Mouse (Mus musculus): Measurements from ENCODE around the gene Surf6. TPM values are rescaled to one million over a fixed set of nuclear protein-coding genes. Genes with fewer than 3 reads are reported as not detected.

The Surf6 gene
- polyA plus RNA-seq (2012; rRNA removed): 1.8 and 2.7 TPM in 2 replicates

DNA sequence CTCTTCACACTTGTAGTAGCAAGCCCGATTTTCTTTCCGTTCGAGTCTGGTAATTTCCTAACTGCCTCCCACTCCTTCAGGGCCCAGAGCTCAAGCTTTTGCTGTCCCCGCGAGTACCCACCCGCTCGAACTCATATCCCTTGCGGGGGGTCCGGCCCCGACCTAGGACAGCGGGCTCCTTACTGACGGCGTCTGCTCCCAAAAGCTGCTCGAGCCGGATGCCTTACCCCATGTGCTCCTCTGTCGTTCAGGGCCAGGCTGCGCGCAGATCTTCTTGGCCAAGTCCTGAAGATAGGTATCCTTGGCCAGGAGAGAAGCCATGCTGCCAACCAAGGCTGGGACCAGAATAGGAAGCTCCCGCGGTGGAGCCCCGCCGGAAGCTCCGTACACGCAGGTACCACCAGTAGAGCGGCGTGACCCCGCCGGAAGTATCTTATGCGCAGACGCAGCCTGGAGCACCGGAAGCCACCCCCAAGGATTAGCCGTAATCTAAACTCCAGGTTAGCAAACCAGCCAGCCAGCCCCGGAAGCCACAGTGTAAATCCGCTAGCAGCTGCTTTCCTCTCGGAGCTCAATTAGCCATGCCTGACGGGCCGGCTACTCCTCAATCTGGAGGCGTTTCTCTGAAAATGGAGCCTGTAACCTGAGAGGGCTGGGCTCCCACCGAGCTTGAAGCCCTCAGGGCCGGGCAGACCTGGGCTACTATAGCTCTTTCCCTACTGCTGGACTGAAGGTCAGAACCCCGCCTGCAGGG, at the start of gene Surf6:
Surf6 (minus strand) TSS at position 413 of the 754 bp plus-strand sequence.

DNA sequence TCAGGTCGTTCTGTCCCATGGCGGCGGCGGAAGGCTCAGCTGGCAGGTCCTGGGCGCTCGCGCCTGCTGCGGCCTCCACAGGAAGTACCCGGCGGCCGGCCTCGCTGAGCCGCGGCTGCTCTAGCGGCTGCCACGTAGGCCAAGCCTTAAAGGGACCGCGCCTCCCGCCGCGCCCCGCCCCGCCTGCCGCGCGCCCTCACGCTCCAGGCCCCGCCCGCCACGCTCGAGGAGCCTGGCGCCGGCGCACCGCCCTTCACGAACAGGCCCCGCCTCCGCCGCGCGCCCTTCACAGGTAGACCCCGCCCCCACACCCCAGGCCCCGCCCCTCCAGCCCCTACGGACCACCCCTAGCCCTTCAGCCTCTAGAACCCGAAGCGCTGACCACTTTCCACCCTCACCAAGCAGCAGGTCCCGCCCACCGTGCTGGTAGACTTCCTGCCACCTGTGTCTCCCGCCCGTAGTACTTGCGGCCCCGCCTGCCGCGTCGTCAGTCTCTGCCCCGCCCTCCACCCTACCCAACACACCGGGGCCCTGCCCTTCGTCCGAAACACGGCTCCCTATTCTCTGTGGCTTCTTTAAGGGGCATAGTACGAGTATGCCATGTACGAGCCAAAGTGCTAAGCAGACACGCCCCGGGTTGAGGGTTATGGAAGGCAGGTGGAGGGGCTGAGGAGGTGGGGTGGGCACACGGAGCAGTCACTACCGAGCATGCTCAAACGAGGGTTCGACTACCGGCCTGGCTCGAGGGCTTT, 30.8 kb upstream of the Surf6 start, which contains the start of the genes Surf4 and Stkld1:
Surf4 (minus strand) TSS at position 625 of the 752 bp plus-strand sequence.
Stkld1 (plus strand) TSS at position 744 of the 752 bp plus-strand sequence.

DNA sequence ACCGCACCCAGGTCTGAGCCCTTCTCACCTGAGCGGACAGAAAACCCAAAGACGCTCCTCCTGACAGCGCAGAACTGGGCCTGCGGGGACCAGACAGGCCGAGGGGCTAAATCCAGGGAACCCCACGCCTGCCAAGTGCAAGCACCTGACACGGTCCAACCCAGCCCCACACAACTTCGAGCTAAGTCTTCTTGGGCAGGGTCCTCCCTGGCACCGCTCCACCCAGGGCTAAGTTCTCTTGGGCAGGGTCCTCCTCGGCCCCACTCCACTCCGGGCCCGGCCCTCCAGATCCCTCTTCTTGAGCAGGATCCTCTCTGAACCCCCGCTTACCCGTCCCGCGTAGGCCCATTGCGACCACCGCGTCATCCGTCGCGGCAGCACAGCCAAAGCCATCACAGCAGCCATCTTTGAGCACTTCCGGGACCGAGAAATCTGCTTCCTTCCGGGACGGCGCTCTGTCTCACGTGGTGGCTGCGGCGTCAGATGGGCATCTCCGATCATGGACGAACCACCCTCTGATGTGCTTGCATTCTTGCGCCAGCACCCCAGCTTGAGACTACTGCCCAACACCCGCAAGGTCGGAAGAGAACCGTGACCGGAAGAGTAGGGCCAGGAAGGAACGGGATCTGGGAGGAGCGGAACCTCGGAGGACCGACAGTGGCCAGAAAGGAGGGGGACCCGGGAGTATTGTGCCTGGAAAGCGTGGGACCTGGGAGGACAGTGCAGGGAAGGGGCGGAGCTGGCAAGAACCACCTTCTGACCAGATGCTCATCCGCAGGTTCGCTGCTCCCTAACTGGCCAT, 13.4 kb upstream of the Surf6 start, which contains the start of the genes Surf2 and Surf1:
Surf2 (plus strand) TSS at position 441 of the 802 bp plus-strand sequence.
Surf1 (minus strand) TSS at position 604 of the 802 bp plus-strand sequence.

DNA sequence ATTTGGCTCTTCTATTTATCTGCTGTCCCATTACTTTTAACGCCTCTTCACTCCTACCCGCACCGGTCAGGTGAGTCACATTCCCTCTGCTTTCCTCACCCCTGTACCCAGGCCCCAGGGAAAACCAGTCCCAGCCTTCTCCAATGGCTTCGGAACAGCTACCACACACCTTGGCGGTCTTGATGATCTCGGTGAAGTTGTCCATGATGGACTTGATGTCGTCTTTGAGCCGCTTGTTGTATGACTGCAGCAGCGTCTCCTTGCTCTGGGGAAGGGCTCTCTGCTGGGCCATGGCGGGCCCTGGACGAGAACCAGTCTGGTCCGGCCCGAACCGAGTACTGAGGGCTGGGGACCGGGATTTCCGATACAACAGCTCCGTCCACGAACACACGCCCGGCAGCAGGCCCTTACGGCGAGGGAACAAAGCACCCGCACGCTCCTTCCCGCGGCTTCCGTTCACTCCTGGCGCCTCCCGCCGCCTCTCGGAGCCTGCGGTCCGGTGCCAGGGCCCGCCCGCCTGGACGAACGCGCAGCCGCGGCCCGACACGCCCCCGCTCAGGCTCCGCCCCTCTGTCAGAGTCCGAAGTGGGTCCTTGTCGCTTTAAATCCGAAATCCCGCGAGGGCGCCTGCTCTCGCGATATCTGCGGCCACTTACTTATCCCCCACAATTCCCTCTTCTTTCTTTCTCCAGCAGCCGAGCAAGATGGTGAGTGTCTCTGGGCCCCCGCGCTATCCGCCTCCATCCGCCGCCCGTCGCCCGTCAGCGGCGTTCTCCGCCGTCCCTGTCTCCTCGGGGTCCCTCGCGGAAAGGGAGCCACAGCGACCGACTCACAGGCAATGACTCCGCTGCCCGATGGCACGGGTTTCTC, 7.7 kb upstream of the Surf6 start, which contains the start of the genes Med22 and Rpl7a:
Med22 (minus strand) TSS at position 554 of the 870 bp plus-strand sequence.
Rpl7a (plus strand) TSS at position 641 of the 870 bp plus-strand sequence.

DNA sequence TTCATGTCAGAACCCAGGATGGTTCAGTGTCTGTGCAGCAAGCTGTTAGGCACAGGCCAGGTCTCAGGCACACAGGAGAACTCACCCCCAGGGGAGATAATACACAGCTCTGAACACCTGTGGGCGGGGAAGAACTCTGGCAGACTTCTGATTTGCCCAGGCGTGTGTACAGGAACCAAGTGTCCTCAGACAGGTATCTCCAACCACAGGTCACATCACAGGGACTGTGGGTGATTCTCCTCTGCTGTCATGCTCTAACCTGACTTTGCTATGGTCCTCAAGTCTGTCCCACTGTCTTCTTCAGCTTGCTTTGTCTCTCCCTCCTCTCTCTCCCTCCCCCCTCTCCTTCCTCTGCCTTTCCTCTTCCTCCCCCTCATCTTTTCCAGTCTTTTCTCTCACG, 37.8 kb downstream of the Surf6 start, which contains the start of gene Abo:
Abo (minus strand) TSS at position 101 of the 400 bp plus-strand sequence.

Other genes with a start within 250 kb of the Surf6 start
- gene Lcn4, start 231.6 kb downstream of the Surf6 start, polyA plus RNA-seq (2012; rRNA removed): not detected in 2 replicates
- 0.56 and 0.79 TPM in 2 replicates for gene Abo, start 37.9 kb downstream of the Surf6 start, polyA plus RNA-seq (2012; rRNA removed)
- gene Med22, start 7.8 kb upstream of the Surf6 start, polyA plus RNA-seq (2012; rRNA removed): 17.2 and 18.7 TPM in 2 replicates
- gene Rpl7a, start 7.9 kb upstream of the Surf6 start, polyA plus RNA-seq (2012; rRNA removed): 223 and 229 TPM in 2 replicates
- gene Surf2, start 13.5 kb upstream of the Surf6 start, polyA plus RNA-seq (2012; rRNA removed): 7.5 and 11.6 TPM in 2 replicates
- gene Surf1, start 13.7 kb upstream of the Surf6 start, polyA plus RNA-seq (2012; rRNA removed): 23.8 and 33.8 TPM in 2 replicates
- gene Surf4, start 31.0 kb upstream of the Surf6 start, polyA plus RNA-seq (2012; rRNA removed): 98.7 and 211 TPM in 2 replicates
- gene Stkld1, start 31.2 kb upstream of the Surf6 start, polyA plus RNA-seq (2012; rRNA removed): not detected in 2 replicates
- gene Rexo4, start 61.5 kb upstream of the Surf6 start, polyA plus RNA-seq (2012; rRNA removed): 6.8 and 7.4 TPM in 2 replicates
- gene Adamts13, start 70.5 kb upstream of the Surf6 start, polyA plus RNA-seq (2012; rRNA removed): 0.04 and 0.15 TPM in 2 replicates
- 40.8 and 44.4 TPM in 2 replicates for gene Cacfd1, start 107.0 kb upstream of the Surf6 start, polyA plus RNA-seq (2012; rRNA removed)
- 3.8 and 4.3 TPM in 2 replicates for gene Slc2a6, start 125.1 kb upstream of the Surf6 start, polyA plus RNA-seq (2012; rRNA removed)
- not detected in 2 replicates for gene Mymk, start 169.3 kb upstream of the Surf6 start, polyA plus RNA-seq (2012; rRNA removed)
- 2.6 and 2.7 TPM in 2 replicates for gene Adamtsl2, start 176.5 kb upstream of the Surf6 start, polyA plus RNA-seq (2012; rRNA removed)
- gene Fam163b, start 239.6 kb upstream of the Surf6 start, polyA plus RNA-seq (2012; rRNA removed): 0.02 TPM in 1 of 2 replicates, not detected in the other

Data from stomach, adult 2 months (tissue).